Mouse (Mus musculus) brain, embryonic 14.5 days (tissue): Measurements from ENCODE around the gene Tchp.

Experiments used
- CTCF ChIP-seq: fragments of 200-500 bp; IDR thresholded peaks from 2 replicates; pipeline ENCODE4 v1.5.1; 2012; ENCODE audit warnings: inconsistent platforms, mild to moderate bottlenecking, moderate library complexity, borderline replicate concordance; ENCODE audit not compliant: insufficient read depth, insufficient read length; ENCODE audit errors: extremely low read depth
- POLR2A ChIP-seq: fragments of 200-500 bp; IDR thresholded peaks from 2 replicates; pipeline ENCODE4 v1.6.1; 2012; ENCODE audit warnings: mild to moderate bottlenecking, inconsistent platforms, borderline replicate concordance; ENCODE audit not compliant: poor library complexity, insufficient read depth, insufficient read length, severe bottlenecking; ENCODE audit errors: extremely low read depth

GRCm38 (mm10) chr5:114771796-114772195 lies 64.2 kb downstream of the Tchp start:
- TF ChIP-seq POLR2A (no peak), CTCF (no peak)
